Comparison of ENCODE assay signal across 31 mouse cellular contexts in the genomic region with DNA sequence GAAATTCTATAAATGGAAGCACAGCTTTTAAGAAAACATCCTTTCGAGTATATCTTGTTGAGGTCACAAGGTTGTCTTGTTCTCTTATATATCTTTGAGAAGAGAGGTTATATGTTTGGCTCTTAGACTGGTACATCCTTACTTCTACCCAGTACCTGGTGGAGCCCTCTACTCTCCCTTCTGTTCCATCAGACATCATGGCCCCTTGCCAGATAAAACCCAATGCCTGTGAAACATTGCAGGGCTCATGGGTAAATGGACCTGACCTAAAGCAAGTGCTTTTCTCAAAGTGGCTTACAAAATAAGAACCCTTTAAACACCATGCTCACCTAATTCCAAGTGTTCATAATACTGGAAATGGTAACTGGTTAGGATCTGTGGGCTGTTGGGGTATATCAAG. TPM values are rescaled to one million over a fixed set of nuclear protein-coding genes. Genes with fewer than 3 reads are reported as not detected.
"Had no signal": no experiment of that assay in that cellular context is flagged by ENCODE, and none has a peak within 500 bp of the region (broad histone marks: within the 10 kb centered on the region; RNA-seq: fewer than 3 reads in every experiment).

No protein-coding gene starts in this region.

- H3K36me3 ChIP-seq: heart, embryonic 13.5 days; heart, embryonic 15.5 days; hindbrain, embryonic 13.5 days; hindbrain, embryonic 15.5 days; kidney, embryonic 15.5 days; limb, embryonic 13.5 days; limb, embryonic 15.5 days; liver, embryonic 12.5 days had no signal

- H3K4me2 ChIP-seq: heart, embryonic 11.5 days; heart, embryonic 13.5 days; heart, embryonic 15.5 days; hindbrain, embryonic 13.5 days; hindbrain, embryonic 15.5 days; kidney, embryonic 15.5 days; limb, embryonic 13.5 days; limb, embryonic 15.5 days; liver, embryonic 12.5 days had no signal

- H3K9me3 ChIP-seq: heart, embryonic 13.5 days; heart, embryonic 15.5 days; hindbrain, embryonic 13.5 days; hindbrain, embryonic 15.5 days; kidney, embryonic 15.5 days; limb, embryonic 13.5 days; limb, embryonic 15.5 days; liver, embryonic 12.5 days had no signal

- H3K27ac ChIP-seq: heart, adult 2 months; heart, embryonic 13.5 days; heart, embryonic 15.5 days; hindbrain, embryonic 13.5 days; hindbrain, embryonic 15.5 days; hindbrain, postnatal 0 days; kidney, embryonic 15.5 days; kidney, postnatal 0 days; limb, embryonic 13.5 days; limb, embryonic 15.5 days; liver, embryonic 12.5 days; liver, embryonic 14.5 days had no signal

- H3K4me3 ChIP-seq: heart, adult 2 months; heart, embryonic 13.5 days; heart, embryonic 15.5 days; hindbrain, embryonic 13.5 days; hindbrain, embryonic 15.5 days; kidney, embryonic 15.5 days; limb, embryonic 13.5 days; limb, embryonic 15.5 days; liver, embryonic 12.5 days had no signal

- ATAC-seq: hindbrain, postnatal 0 days; intestine, embryonic 16.5 days; liver, embryonic 12.5 days had no signal

- H3K9ac ChIP-seq: heart, embryonic 13.5 days; heart, embryonic 15.5 days; hindbrain, embryonic 13.5 days; hindbrain, embryonic 15.5 days; kidney, embryonic 15.5 days; limb, embryonic 13.5 days; limb, embryonic 15.5 days; liver, embryonic 12.5 days; liver, embryonic 14.5 days had no signal

- H3K27me3 ChIP-seq: heart, embryonic 13.5 days; heart, embryonic 15.5 days; hindbrain, embryonic 13.5 days; hindbrain, embryonic 15.5 days; kidney, embryonic 15.5 days; limb, embryonic 13.5 days; limb, embryonic 15.5 days; liver, embryonic 12.5 days had no signal

- H3K4me1 ChIP-seq: heart, embryonic 13.5 days; heart, embryonic 15.5 days; hindbrain, embryonic 13.5 days; hindbrain, embryonic 15.5 days; kidney, embryonic 15.5 days; liver, embryonic 12.5 days had no signal

- DNase-seq: gastrocnemius, postnatal 14 days; gastrocnemius, postnatal 36 days; heart, adult 2 months; heart, postnatal 36 days; kidney, adult 11 months; kidney, adult 2 months; kidney, adult 9 months; kidney, postnatal 14 days; kidney, postnatal 36 days; left cerebral cortex, postnatal 4 days had no signal

RNA-seq across cellular contexts. Expression of a gene that starts 43.5 kb away (rescaled TPM):
- total RNA-seq: hematopoietic stem cell, adult 5-6 weeks; layer of hippocampus, adult 18-20 months; layer of hippocampus, postnatal 10 days; layer of hippocampus, postnatal 36 days; left cerebral cortex, adult 18-20 months; left cerebral cortex, postnatal 10 days; left cerebral cortex, postnatal 25 days; left cerebral cortex, postnatal 4 days had no signal
- polyA plus RNA-seq: intestine, embryonic 14.5 days; intestine, embryonic 16.5 days; liver, embryonic 12.5 days had no signal
